Mouse (Mus musculus): ENCODE data around the gene Dcxr.
"Not testable (repeated sequence)": the region's sequence is repeated elsewhere in the genome, so short reads cannot be mapped to it uniquely, and the experiment has no call there.

Dcxr gene

DNA sequence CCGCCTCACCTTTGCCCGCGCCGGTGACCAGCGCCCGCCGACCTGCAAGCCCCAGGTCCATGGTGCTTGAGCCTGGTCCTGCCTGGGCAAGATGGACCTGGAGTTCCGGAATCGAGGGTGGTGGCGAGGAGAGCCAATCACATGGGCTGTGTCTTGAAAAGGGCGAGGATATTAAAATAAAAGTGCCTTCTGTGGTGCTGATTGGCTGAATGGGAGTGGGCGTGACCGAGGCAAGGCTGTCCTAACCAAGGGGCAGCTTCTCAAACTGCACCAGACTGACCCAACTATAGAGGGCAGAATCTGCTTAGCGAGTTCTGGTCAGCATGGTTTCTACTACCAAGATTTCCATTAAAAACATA is at the start of gene Dcxr:
Dcxr (minus strand) TSS at position 113 of the 359 bp plus-strand sequence.
- peak in 1 of 2 experiments; percentile 63 for DNase-seq (ENCODE audit: low spot score in 2 of 2)

DNA sequence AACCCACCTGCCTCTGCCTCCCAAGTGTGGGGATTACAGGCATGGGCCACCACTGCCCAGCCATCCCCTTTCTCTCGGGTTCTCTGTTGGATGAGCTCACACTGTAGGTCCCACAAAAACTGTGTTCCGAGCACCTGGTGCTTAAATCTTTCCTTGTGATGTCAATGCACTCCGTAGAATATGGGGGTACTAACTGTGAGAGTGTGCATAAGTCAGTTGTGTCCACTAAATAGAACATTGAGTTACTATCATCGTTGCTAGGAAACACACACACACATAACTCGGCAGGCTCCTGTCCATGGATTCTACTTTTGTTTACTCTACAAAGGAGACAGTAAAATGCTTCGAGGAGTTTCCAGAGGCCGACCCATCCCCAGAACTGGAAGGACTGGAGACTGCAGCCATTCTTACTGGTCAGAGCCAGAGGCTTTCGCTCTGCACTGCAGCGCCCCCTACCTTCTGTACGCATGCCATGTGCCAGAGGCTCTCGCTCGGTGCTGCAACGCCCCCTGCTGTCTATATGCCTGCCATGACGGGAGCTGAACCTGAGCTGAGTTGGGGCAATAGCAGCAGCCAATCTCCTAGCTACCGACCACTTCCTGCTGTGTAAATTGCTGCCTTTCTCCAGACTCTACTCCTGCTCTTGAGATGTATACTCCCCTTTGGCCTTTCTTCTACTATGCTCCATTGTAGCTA is 48.8 kb upstream of the Dcxr start:
- DNase-seq (ENCODE audit: low spot score in 2 of 2), result peak; percentile 97 to 99

DNA sequence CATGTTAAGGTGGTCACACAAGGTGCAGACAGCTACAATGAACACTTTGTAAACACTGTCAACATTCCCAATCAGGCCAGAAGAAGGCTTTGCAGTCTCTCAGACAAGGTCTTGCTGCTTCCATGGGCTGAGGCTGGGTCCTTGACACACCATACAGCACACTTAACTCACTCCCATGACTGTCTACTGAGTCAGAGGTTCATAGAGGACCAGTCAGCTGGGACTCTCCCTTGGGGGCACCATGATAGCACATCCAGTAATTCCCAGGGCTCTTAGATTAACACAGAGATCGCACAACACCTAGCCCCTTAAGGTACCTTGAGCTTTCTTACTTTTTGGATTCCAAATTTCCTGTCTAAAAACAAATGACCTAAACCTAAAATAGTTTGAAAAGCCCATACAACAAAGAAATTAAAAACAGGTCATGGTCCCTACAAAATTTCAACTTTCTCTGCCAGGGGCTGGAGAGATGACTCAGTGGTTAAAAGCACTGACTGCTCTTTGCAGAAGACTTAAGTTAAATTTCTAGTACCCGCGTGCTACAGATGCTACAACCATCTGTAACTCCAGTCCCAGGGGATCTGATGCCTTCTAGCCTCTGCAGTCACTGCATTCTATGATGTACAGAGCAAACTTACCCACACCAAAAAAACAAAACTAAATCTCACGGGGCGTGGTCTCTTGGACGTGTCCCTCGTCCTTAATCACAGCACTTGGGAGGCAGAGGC is 46.5 kb upstream of the Dcxr start:
- DNase-seq (ENCODE audit: low spot score in 2 of 2), result no peak

DNA sequence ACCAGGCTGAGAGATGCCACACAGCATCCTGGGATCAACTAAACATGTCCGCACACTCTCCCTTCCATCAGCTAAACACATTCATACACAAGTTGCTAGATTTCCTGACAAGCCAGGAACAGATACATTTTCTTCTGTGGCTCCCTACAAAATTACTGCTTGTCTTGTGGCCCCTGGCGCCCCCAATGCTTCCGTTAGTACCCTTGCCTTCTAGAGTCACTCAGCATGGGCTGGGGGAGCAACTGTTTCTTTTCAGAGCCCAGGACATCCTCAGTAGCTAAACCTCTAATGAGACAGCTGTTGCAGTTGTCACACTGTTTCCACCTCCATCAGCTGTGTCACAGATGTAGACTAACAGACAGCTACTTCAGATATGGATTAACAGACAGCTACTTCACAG is 45.7 kb upstream of the Dcxr start:
- DNase-seq (ENCODE audit: low spot score in 2 of 2), result no peak

DNA sequence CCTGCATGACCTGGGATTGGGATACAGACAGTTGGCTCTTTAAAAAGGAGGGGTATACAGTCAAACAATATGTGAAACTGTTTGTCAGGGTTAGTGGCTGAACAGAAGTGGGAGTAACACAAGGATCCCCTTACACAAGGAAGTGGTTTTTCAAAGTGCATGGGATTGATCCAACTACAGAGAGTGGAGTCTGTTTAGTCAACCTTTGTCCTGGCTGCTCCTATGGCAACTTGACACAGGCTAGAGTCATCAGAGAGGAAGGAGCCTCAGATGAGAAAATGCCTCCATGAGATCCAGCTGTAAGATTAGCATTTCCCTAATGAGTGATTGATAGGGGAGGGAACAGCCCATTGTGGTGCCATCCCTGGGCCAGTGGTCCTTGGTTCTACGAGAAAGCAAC is 41.1 kb upstream of the Dcxr start:
- no peak for DNase-seq (ENCODE audit: low spot score in 2 of 2)

DNA sequence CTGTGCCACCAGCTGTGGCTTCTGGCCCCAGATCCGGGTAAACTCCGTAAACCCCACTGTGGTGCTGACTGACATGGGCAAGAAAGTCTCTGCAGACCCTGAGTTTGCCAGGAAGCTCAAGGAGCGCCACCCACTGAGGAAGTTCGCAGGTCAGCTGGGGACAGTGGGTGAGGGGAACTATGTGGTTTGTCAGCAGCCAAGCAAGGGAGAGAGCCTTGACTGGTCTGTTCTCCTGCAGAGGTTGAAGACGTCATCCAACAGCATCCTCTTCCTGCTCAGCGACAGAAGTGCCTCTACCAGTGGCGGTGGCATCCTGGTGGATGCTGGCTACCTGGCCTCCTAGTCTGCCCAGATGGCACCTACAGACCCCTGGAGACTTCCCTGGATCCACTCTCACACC is 39.9 kb upstream of the Dcxr start:
- DNase-seq (ENCODE audit: low spot score in 2 of 2), result not testable (repeated sequence)

DNA sequence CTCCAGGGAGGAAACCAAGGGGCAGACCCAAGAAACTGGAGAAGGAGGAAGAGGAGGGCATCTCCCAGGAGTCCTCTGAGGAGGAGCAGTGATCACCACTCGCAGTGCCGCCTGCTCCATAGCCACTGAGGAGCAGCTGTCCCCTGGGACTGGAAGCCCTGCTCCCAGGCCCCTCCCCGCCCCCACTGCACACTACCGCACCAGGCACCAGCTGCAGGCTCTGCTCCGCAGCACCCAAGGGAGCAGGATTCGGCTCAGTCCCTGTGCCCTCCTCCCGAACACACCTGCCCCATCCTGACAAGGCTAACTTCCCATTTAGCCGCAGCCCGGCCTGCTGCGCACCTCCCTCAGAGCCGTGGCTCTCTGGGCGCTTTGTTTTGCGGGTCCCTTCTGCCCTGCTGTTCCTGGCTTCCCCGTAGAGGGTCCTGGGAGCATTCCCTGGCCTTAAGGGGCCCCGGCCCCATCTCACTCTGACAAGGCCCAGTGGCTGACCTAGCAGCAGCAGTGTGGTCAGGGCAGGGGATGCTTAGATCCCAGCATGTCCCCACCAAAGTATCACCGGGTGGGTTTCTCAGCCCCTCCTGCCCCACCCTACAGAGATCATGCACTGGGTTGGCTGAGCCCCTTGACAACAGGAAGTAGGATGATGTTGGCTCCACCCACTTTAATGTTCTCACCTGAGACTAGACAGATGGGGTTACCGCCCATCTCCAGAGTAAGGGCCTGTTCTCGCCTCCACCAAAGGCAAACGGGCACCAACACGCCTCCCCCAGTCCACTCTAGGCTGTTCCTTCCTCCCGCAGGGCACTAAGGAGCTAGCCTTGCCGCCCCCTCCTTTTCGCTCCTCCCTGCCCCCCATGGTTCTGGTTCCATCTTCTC is 36.3 kb upstream of the Dcxr start:
- DNase-seq (ENCODE audit: low spot score in 2 of 2), result not testable (repeated sequence)

DNA sequence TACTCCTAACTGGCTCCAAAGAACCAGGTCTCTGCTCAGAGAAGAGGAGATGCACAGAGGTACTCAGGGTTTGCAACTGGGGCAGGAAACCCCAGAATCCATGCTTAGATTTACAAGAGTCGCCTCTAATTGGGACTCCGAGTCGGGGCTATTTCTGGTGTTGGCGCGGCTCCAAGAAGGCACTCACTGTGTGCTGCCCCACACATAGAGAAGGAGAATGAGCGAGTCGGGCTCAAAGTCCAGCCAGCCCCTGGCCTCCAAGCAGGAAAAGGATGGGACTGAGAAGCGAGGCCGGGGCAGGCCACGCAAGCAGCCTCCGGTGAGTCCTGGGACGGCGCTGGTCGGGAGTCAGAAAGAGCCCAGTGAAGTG is 35.6 kb upstream of the Dcxr start, which contains the start of gene Hmga1b:
Hmga1b (plus strand) TSS at position 123 of the 370 bp plus-strand sequence.
- not testable (repeated sequence) for DNase-seq (ENCODE audit: low spot score in 2 of 2)

DNA sequence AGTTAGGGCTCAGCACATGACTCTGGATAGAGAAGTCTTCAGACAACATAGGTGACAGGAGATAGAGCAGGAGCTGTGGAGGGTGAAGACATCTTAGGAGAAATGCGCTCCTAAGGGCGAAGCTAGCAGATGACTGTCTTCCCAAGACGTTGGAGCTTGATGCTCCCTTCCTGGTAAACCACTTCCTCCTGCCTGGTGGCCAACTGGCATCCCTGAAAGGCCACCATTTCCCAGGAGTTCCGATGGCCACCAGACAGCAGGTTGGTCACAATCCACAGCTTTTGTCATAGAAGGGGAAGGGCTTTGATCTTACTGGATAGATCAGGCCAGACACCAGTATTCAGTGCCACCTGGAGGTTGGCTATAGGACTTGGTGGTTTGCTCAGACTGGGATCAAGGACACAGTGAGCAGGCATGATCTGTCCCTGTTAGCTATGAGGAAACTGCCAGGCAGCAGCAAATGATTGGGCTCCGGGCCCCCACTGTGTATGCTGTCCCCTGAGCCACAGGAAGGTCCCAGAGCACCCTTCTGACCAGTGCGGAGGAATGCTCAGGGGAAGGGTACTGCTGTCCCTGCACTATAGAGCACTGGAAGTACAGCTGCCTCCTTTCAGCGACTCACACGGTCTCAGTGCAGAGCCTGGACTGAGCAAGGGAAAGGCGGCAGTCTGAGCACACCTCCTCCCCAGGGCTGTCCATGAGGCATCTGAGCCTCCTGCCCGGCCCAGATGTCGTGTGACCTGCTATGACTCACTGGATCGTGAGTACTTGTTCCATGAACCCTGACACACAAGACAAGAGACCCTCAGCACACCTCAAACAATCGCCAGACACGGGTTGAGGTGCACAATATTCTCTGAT is 35.0 kb upstream of the Dcxr start:
- DNase-seq (ENCODE audit: low spot score in 2 of 2), result no peak

DNA sequence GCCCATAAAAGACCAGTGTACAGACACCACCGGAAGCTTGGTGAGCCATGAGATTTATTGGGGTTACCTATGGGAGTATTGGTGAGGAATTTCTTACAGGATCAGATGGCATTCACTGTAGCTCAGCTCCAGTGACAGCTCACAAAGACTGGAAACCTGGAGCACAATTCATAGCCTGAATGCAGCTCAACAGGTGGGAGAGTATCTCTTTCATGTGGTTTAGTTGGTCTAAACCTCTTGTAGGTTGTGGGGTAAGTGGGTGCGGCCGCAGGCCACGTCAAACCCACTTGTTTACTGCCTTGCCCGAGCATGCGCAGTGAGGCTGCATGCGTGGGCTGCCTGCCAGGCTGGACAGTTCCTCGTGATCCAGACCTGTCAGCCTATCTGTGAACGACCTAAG is 33.2 kb upstream of the Dcxr start:
- DNase-seq (ENCODE audit: low spot score in 2 of 2), result no peak

DNA sequence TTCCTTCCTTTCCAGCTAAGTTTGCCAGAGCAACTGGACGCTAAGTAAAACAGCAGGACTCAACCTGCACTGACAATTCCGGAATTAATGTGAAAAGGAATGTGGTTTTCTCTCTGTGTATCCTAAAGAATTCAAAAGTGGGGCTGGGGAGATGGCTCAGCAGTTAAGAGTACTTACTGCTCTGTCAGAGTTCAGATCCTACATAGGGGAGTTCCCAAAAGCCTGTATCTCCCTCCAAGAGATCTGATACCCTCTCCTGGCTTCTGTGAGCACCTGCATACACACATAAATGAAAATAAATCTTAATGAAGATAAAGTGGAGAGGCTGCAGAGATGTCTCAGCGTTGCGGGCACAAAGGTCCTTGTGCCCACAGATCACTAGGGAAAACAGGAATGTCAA is 24.5 kb upstream of the Dcxr start:
- DNase-seq (ENCODE audit: low spot score in 2 of 2), result no peak

DNA sequence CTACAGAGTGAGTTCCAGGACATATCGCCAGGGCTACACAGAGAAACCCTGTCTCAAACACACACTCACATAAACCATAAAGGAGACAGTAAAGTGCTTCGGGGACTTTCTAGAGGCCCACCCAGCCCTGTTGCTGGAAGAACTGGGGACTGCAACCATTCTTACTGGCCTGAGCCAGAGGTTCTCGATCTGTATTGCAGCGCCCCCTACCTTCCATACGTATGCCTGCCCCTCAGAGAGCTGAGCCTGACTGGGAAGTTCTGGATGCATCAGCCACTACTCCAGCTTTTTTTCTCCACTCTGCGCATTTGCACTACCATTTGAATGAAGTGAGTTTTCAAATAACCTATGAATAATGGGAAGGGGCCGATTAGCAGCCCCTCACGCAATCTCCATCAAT is 22.3 kb upstream of the Dcxr start:
- DNase-seq (ENCODE audit: low spot score in 2 of 2), result no peak

DNA sequence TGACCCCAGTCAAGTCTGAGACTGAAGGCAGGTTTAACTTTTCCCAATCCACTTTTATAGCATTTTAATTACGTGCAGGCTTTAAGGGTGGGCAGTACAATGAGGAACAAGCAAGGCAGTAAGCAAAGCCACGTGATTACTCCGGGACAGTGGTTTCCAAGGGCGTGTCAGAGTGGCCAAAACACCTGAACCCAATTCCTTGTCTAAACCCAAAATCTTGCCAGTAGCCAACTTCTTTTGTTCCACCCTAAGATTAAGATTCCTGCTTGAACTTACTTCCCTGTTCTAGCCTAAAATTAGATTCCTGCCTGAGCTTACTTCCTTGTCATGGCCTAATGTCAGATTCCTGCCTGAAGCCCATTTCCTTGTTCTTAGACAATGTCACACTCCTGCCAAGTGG is 20.9 kb upstream of the Dcxr start:
- DNase-seq (ENCODE audit: low spot score in 2 of 2), result no peak

DNA sequence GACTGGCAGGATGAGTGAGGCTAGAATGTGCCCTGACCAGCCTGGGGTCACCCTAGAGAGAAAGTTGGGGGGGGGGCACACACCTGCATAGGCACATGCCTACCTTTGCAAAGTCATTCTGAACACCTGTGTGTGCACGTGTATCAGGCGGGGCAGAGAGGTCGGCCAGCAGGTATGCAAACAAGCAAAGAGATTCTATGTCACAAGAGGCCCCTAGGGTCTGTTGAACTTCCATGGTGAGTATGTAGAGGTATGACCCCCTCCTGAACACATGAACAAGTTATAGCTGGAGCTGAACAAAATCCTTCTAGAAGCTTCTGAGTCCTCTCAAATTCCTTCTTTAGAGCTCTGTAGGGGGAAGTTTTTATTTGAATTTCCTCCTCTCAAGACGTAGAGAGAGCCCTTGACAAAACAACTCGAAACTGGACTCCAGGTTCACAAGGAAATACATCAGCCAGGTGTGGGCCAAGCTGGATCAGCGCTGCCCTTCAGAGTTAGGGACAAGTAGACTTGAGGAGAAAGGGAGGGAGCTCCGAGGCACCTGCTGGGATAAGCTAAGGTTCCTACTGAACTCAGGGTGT is 17.1 kb upstream of the Dcxr start:
- DNase-seq (ENCODE audit: low spot score in 2 of 2), result no peak

DNA sequence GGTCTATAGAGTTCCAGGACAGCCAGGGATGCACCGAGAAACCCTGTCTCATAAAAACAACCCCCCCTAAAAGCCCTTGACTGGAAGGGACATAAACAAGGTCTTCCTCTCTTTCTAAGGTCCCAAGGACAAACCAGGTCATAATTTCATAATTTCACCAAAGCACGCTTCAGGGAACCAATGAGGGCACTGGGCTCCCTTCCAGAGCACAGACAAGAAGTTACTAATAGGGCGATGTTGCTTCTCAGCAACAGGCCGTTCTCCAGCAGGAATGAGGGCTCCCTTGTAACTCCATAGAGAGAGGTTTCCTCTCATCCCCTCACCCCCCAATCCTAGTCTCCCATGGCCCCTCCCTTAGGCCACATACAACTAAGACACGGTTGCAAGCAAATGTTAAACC is 13.9 kb upstream of the Dcxr start:
- DNase-seq (ENCODE audit: low spot score in 2 of 2), result no peak

DNA sequence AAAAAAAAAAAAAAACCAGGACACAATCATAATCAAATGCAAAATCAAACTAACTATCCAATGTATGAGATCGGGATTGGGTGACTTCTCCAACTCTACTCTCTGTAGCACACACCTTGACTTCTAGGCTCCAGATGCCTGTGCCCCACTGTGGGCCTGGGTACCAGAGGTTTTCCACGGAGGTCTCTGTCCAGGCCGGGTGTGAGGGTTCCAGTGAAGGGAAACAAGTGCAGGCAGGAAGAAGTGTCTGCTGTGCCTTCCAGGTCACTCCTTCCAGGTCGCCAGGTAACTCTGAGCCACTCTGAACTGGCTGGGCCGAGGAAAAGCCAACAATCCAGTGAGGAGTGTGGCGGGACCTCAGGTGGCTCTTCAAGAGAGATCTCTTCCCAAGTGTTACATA is 9.3 kb upstream of the Dcxr start:
- no peak for DNase-seq (ENCODE audit: low spot score in 2 of 2)

DNA sequence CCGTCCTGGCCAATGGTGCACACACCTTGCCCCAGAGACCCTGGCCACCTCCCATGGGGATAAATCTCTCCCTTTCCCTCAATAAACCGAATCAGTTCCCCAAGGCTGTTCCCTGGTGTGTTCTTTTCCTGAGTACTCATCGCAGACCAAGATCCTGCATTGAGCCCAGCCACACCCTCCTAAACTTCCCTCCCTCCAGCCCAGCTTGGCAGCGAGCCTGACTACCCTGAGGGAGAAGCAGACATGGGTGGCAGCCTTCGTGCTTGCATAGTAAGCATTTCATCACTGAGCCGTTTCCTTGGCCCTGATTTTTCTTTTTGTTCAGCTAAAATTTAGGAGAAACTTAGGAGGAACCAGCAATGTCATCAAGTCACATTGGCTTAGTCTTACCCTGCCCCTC is 6.4 kb upstream of the Dcxr start:
- DNase-seq (ENCODE audit: low spot score in 2 of 2), result no peak

DNA sequence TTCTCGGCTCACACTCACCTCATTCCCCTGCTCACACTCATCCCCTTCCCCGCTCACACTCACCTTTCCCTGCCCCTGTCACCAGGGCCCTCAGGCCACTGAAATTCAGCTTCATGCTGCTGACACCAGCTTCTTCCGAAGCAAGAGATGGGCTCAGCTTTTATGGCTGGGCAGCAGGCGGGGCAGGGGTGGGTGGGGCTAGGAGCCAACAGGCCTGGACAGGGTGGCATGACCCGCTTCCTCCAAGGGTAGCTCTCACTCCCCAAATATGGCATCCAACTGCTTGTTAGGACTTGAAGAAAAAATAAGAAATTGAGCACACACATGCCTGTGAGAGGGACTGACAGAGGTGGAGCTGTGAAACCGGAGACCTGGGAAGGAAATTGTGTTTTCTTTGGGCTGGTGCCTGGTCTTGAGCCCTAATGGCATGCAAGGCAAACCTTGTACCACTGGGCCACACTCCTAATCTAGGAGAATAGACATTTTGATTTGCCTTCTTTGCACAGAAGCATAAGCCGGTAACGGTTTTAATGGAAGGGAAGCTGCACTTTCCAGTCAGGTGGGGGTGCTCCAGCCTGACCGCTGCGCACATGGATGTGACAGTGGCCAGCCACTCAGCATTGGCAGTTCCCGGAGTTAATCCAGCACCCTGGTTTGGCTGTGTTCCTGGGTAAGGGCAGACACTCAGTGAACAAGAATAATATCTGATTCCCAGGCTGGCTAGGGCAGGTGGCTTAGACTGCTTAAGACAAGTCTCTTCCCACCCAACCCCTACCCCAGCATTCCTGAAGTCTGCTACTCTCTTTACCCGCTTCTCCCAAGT is 5.0 kb upstream of the Dcxr start, which contains the start of gene Cbr2:
Cbr2 (minus strand) TSS at position 257 of the 823 bp plus-strand sequence.
- no peak for DNase-seq (ENCODE audit: low spot score in 2 of 2)

DNA sequence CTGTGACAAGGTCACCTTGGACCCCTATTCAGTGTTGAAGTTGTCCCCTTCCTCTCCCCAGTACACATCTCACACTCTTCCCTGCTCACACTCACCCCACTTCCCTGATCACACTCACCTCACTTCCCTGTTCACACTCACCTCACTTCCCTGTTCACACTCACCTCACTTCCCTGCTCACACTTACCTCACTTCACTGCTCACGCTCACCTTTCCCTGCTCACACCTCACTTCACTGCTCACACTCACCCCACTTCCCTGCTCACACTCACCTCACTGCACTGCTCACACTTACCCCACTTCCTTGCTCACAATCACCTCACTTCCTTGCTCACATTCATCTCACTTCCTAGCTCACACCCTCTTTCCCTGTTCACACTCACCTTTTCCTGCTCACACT is 4.3 kb upstream of the Dcxr start:
- DNase-seq (ENCODE audit: low spot score in 2 of 2), result no peak

DNA sequence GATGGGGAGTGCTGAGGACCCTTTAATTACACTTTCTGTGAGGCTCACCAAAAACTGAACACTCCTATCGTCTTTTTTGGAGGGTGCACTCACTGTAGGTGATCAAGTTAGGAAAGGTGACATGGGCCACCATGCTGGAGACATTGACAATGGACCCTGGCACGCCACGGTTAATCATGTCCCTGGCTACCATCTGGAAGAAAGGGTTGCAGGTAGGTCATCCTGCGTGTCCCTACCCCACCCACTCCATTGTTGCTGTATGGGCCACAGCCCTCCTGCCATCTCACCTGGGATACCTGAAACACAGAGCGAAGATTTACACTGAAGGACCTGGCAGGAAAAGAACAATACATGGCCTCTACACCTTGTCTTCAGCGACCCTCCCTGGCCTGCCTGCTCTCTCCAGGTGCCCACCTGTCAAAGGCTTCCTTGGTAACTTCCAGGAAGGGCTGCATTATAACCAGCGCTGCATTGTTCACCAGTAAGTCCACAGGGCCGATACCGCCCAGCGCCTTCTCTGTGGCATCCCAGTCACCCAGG is 3.3 kb upstream of the Dcxr start:
- no peak for DNase-seq (ENCODE audit: low spot score in 2 of 2)

Measured in cerebellum, postnatal 4 days (tissue).